Mouse (Mus musculus): ENCODE measurements around the gene Mrps12. TPM values are rescaled to one million over a fixed set of nuclear protein-coding genes. Genes with fewer than 3 reads are reported as not detected.

The Mrps12 gene
- 19.0 TPM for polyA plus RNA-seq (2014; fragmentation: Illumina TruSeq; extraction: RNeasy Lipid Tissue Mini Kit (QIAGEN cat#74804))

GRCm38 (mm10) chr7:28741709-28742438 lies at the start of gene Mrps12, which contains the start of gene Sars2:
TSS of gene Mrps12 (minus strand) at chr7:28741820.
TSS of gene Sars2 (plus strand) at chr7:28741992.

DNA sequence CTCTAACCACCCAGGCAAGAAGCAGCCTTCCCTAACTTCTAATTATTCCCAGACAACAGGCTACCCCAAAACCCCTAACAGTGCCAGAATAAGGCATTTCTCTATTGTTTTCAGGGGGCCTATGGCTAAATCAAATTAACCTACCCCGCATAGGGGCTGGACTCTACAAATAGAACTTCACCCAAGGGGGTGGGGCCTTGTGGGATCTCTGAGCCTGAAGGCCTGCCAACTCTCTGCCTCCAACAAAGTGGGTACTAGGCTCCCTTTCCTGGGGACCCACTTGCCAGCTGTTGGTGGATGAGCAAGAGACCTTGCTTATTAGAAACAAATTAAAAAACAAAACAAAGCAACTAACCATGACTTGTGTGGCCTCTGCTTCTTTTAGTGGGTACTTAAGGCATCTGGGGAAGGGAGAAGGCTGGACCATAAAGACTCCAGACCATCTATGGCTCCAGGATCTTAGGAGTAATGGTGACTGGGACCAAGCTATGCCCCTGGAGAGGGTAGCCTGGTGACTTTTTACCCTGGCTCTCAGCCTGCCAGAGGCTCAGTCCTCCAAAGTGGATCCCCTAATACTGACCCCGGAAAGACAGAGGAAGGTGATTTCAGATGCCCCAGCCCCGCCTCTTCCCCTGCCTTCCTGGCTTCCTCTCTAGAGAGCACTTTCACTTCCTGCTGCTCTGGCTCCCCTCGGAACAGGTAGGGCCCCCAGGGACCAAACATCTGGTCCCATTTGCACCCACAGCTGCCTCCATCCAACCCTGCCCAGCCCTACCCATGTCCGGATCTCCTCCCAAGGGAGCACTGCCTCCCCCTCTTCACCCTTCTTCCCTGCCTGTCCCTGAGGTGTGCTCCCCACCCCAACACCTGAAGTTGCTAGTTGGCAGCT lies 46.9 kb upstream of the Mrps12 start, which contains the start of gene Rinl:
Gene Rinl, plus strand, starts transcription at position 663 of the 889 bp plus-strand sequence.

GRCm38 (mm10) chr7:28767462-28767965 lies 25.9 kb upstream of the Mrps12 start, which contains the start of gene Nfkbib:
TSS of gene Nfkbib (minus strand) at chr7:28767512.

DNA sequence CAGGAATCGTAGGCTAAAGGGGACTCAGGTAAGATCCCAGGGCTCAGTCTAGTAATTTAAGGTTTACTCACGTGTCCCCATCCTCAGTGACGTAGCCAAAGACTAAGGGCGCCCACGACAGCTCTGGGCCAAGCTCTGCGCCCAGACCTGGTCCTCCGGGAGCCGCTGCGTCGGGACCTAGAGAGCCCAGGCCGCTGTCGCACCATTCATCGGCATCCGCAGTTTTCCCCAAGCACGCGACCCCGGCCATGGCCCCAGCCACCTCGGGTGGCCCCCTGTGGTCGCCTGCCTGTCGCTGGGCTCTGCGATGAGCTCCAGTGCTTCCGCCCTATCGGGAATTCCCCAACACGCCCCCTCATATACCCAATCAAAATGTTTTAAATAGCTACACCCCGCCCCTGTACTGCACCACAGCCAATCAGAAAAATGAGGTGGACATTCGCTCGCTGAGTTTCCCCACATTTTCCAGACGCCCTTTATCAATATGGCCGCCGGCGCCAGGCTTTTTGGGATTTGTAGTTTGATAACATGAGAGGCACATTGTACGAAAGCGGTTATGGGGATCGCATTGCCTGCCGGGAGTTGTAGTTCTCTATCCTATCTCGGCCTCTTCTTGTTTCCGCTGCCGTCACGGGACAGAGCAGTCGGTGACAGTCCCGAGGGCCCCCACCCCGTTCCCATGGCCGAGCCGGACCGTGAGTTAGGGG lies 24.7 kb upstream of the Mrps12 start, which contains the start of gene Sirt2:
Gene Sirt2, plus strand, starts transcription at position 563 of the 707 bp plus-strand sequence.

DNA sequence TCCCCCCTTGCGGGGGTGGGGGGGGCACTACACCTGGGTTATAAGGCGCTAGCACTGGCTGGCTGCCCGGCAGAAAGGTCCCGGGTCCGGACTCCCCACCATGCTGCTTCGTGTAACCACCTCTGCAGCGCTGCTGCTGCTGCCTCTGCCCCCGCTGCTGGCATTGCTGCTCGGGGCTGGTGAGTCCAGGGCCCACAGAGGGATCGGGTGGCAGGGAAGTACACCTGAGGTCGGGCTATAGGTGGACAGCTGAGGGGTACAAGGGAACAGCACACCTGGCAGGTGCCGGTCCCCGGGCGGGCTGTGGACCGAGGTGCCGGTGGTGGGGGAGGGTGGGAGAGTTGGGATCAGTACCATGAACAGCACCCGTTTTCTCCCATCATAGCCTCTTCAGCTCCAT lies 14.5 kb upstream of the Mrps12 start, which contains the start of gene Ccer2:
Gene Ccer2, plus strand, starts transcription at position 96 of the 400 bp plus-strand sequence.

GRCm38 (mm10) chr7:28716590-28717281 lies 24.9 kb downstream of the Mrps12 start, which contains the start of gene Fbxo17:
TSS of gene Fbxo17 (plus strand) at chr7:28716804.

GRCm38 (mm10) chr7:28692545-28693320 lies 48.9 kb downstream of the Mrps12 start, which contains the start of gene Fbxo27:
TSS of gene Fbxo27 (plus strand) at chr7:28692849.

Other genes with a start within 250 kb of the Mrps12 start
- gene Ifnl2, start 231.4 kb downstream of the Mrps12 start, polyA plus RNA-seq (2014; fragmentation: Illumina TruSeq; extraction: RNeasy Lipid Tissue Mini Kit (QIAGEN cat#74804)) = not detected
- gene Ifnl3, start 219.0 kb downstream of the Mrps12 start, polyA plus RNA-seq (2014; fragmentation: Illumina TruSeq; extraction: RNeasy Lipid Tissue Mini Kit (QIAGEN cat#74804)) = not detected
- gene Sycn, start 200.9 kb downstream of the Mrps12 start, polyA plus RNA-seq (2014; fragmentation: Illumina TruSeq; extraction: RNeasy Lipid Tissue Mini Kit (QIAGEN cat#74804)) = not detected
- gene Nccrp1, start 194.6 kb downstream of the Mrps12 start, polyA plus RNA-seq (2014; fragmentation: Illumina TruSeq; extraction: RNeasy Lipid Tissue Mini Kit (QIAGEN cat#74804)) = not detected
- 23.7 TPM for gene Samd4b, start 143.7 kb downstream of the Mrps12 start, polyA plus RNA-seq (2014; fragmentation: Illumina TruSeq; extraction: RNeasy Lipid Tissue Mini Kit (QIAGEN cat#74804))
- gene Pak4, start 143.6 kb downstream of the Mrps12 start, polyA plus RNA-seq (2014; fragmentation: Illumina TruSeq; extraction: RNeasy Lipid Tissue Mini Kit (QIAGEN cat#74804)) = 0.94 TPM
- gene Acp7, start 110.5 kb downstream of the Mrps12 start, polyA plus RNA-seq (2014; fragmentation: Illumina TruSeq; extraction: RNeasy Lipid Tissue Mini Kit (QIAGEN cat#74804)) = not detected
- 0.51 TPM for gene Fbxo27, start 49.0 kb downstream of the Mrps12 start, polyA plus RNA-seq (2014; fragmentation: Illumina TruSeq; extraction: RNeasy Lipid Tissue Mini Kit (QIAGEN cat#74804))
- gene Fbxo17, start 25.0 kb downstream of the Mrps12 start, polyA plus RNA-seq (2014; fragmentation: Illumina TruSeq; extraction: RNeasy Lipid Tissue Mini Kit (QIAGEN cat#74804)) = 1.2 TPM
- gene Sars2, start 172 bp upstream of the Mrps12 start, polyA plus RNA-seq (2014; fragmentation: Illumina TruSeq; extraction: RNeasy Lipid Tissue Mini Kit (QIAGEN cat#74804)) = not detected
- not detected for gene Ccer2, start 14.4 kb upstream of the Mrps12 start, polyA plus RNA-seq (2014; fragmentation: Illumina TruSeq; extraction: RNeasy Lipid Tissue Mini Kit (QIAGEN cat#74804))
- gene Sirt2, start 24.9 kb upstream of the Mrps12 start, polyA plus RNA-seq (2014; fragmentation: Illumina TruSeq; extraction: RNeasy Lipid Tissue Mini Kit (QIAGEN cat#74804)) = 15.0 TPM
- not detected for gene Nfkbib, start 25.7 kb upstream of the Mrps12 start, polyA plus RNA-seq (2014; fragmentation: Illumina TruSeq; extraction: RNeasy Lipid Tissue Mini Kit (QIAGEN cat#74804))
- 1.2 TPM for gene Rinl, start 47.1 kb upstream of the Mrps12 start, polyA plus RNA-seq (2014; fragmentation: Illumina TruSeq; extraction: RNeasy Lipid Tissue Mini Kit (QIAGEN cat#74804))
- gene Hnrnpl, start 66.7 kb upstream of the Mrps12 start, polyA plus RNA-seq (2014; fragmentation: Illumina TruSeq; extraction: RNeasy Lipid Tissue Mini Kit (QIAGEN cat#74804)) = 395 TPM
- gene Ech1, start 83.4 kb upstream of the Mrps12 start, polyA plus RNA-seq (2014; fragmentation: Illumina TruSeq; extraction: RNeasy Lipid Tissue Mini Kit (QIAGEN cat#74804)) = 9.2 TPM
- not detected for gene Lgals4, start 92.0 kb upstream of the Mrps12 start, polyA plus RNA-seq (2014; fragmentation: Illumina TruSeq; extraction: RNeasy Lipid Tissue Mini Kit (QIAGEN cat#74804))
- not detected for gene Lgals7, start 122.0 kb upstream of the Mrps12 start, polyA plus RNA-seq (2014; fragmentation: Illumina TruSeq; extraction: RNeasy Lipid Tissue Mini Kit (QIAGEN cat#74804))
- gene Capn12, start 139.6 kb upstream of the Mrps12 start, polyA plus RNA-seq (2014; fragmentation: Illumina TruSeq; extraction: RNeasy Lipid Tissue Mini Kit (QIAGEN cat#74804)) = not detected
- 33.7 TPM for gene Actn4, start 220.5 kb upstream of the Mrps12 start, polyA plus RNA-seq (2014; fragmentation: Illumina TruSeq; extraction: RNeasy Lipid Tissue Mini Kit (QIAGEN cat#74804))
- gene Eif3k, start 240.0 kb upstream of the Mrps12 start, polyA plus RNA-seq (2014; fragmentation: Illumina TruSeq; extraction: RNeasy Lipid Tissue Mini Kit (QIAGEN cat#74804)) = 2.1 TPM
- not detected for gene Map4k1, start 240.2 kb upstream of the Mrps12 start, polyA plus RNA-seq (2014; fragmentation: Illumina TruSeq; extraction: RNeasy Lipid Tissue Mini Kit (QIAGEN cat#74804))